11 mouse cellular contexts compared by ENCODE assay signal in the genomic region with DNA sequence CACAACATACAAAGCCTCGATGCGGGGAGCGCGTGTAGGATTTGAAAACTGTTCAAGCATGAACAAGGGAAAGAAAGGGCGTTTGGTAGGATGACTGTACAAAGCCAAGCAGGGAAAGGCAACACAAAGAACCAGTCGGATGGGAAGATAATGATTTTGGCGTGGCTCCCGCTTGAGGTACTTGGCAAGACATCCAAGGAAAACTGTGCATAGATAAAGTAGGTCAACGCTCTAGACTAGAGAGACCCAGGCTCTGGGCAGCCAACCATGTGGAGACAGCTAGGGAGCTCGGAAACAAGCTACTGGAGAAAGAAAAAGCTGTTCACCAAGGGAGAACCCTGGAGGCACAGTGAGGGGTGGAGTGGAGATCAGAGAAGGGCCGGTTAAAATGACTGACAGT. TPM values are rescaled to one million over a fixed set of nuclear protein-coding genes. Genes with fewer than 3 reads are reported as not detected.
DNase-seq lines count a peak whose midpoint lies in the region.
"Had no signal": no experiment of that assay in that cellular context is flagged by ENCODE, and none has a peak within 500 bp of the region (broad histone marks: within the 10 kb centered on the region; RNA-seq: fewer than 3 reads in every experiment).

No protein-coding gene starts in this region.

- DNase-seq in heart, postnatal 4 days, result peak; percentile 12
- DNase-seq in heart, adult 18-20 months, result no peak
- DNase-seq in adrenal gland, adult 8-10 months, result peak; percentile 76
- DNase-seq in cerebellum, adult 18-20 months, result peak; percentile 52 to 56
- peak; percentile 13 for DNase-seq in retina, adult 2 months (ENCODE audit: low read depth, low spot score)
- DNase-seq in neural tube, embryonic 10.5 days (ENCODE audit: extremely low spot score, low spot score), result no peak
- no peak for DNase-seq in lung, postnatal 36 days
- no peak for DNase-seq in gastrocnemius, adult 8-10 months (ENCODE audit: low spot score in 2 of 2)
- DNase-seq: embryo, embryonic 11 days; liver, embryonic 13.5 days had no signal

RNA-seq across cellular contexts. Expression of a gene that starts 21.5 kb away (rescaled TPM):
- total RNA-seq in heart, postnatal 4 days (2021), result 10 to 100 TPM; 17.4 to 18.4 TPM
- 10 to 100 TPM in 1 of 2 experiments, 1 to 10 TPM in 1; 8.6 to 10.8 TPM for total RNA-seq in heart, adult 18-20 months (2021)
- total RNA-seq in adrenal gland, adult 8-10 months (2022), result 10 to 100 TPM; 42.9 to 56.9 (median 49.2) TPM
- total RNA-seq in gastrocnemius, adult 8-10 months (2022), result 1 to 10 TPM; 6.6 to 9.6 (median 8.3) TPM

RNA-seq across cellular contexts. Expression of a gene that starts 52.5 kb away (rescaled TPM):
- not detected for total RNA-seq in heart, postnatal 4 days (2021)
- total RNA-seq in heart, adult 18-20 months (2021), result under 1 TPM in 1 of 2 experiments, not detected in 1; 0.05 TPM
- total RNA-seq in adrenal gland, adult 8-10 months (2022), result under 1 TPM; 0.41 to 0.83 (median 0.55) TPM
- total RNA-seq in gastrocnemius, adult 8-10 months (2022), result under 1 TPM; 0.05 to 0.09 (median 0.05) TPM
- total RNA-seq: CH12.LX had no signal

Comparison
In these comparisons a context has a peak if more than half of its experiments do, and no peak if none do; other contexts are left out.
1. DNase-seq: peak in heart, postnatal 4 days (single experiment), adrenal gland, adult 8-10 months (single experiment), cerebellum, adult 18-20 months (2 of 2) and retina, adult 2 months (single experiment); none in heart, adult 18-20 months (0 of 2), neural tube, embryonic 10.5 days (single experiment), lung, postnatal 36 days (single experiment) and gastrocnemius, adult 8-10 months (0 of 2).